Mouse (Mus musculus) activated CD4-positive, CD25-positive, alpha-beta regulatory T cell, adult 4 months (primary cell): ENCODE measurements around the gene Dspp. TPM values are rescaled to one million over a fixed set of nuclear protein-coding genes. Genes with fewer than 3 reads are reported as not detected.

ENCODE experiments used
- ATAC-seq: one replicate; pipeline ENCODE4 v1.8.0; 2017
- polyA plus RNA-seq, 2 experiments: library from polyadenylated mRNA; unstranded; fragments of 100-300 nt; shearing (Covaris generic); gene quantifications; one replicate each; pipeline ENCODE4 v1.2.1; 2017

Dspp gene
- polyA plus RNA-seq, 2 experiments from 2014 or later: not detected

GRCm38 (mm10) chr5:104201153-104201950, 30.8 kb downstream of the Dspp start:
- no peak for ATAC-seq

- ATAC-seq: no peak
Measured at GRCm38 (mm10) chr5:104202351-104202750, 31.8 kb downstream of the Dspp start, which contains the start of gene Dmp1. Gene Dmp1 (plus strand): TSS chr5:104202613.

- no peak for ATAC-seq
Measured at GRCm38 (mm10) chr5:104212531-104212930, 42.0 kb downstream of the Dspp start.

GRCm38 (mm10) chr5:104218926-104219325, 48.4 kb downstream of the Dspp start:
- ATAC-seq: no peak

GRCm38 (mm10) chr5:104224299-104224698, 53.8 kb downstream of the Dspp start:
- no peak for ATAC-seq

GRCm38 (mm10) chr5:104224750-104225149, 54.2 kb downstream of the Dspp start:
- ATAC-seq: no peak

- ATAC-seq: no peak
Measured at GRCm38 (mm10) chr5:104228497-104228896, 58.0 kb downstream of the Dspp start.

Other genes with a start within 250 kb of the Dspp start
- gene Hsd17b13, start 193.3 kb upstream of the Dspp start, polyA plus RNA-seq: not detected
- 1 to 10 TPM; 2.9 to 3.9 TPM for gene Hsd17b11, start 148.8 kb upstream of the Dspp start, polyA plus RNA-seq
- gene Nudt9, start 124.4 kb upstream of the Dspp start, polyA plus RNA-seq: 10 to 100 TPM; 13.6 to 20.8 TPM
- not detected for gene Gm17660, start 93.1 kb upstream of the Dspp start, polyA plus RNA-seq
- gene Sparcl1, start 57.0 kb upstream of the Dspp start, polyA plus RNA-seq: not detected
- not detected for gene Dmp1, start 31.9 kb downstream of the Dspp start, polyA plus RNA-seq
- gene Ibsp, start 128.5 kb downstream of the Dspp start, polyA plus RNA-seq: not detected
- not detected for gene Mepe, start 154.6 kb downstream of the Dspp start, polyA plus RNA-seq